31 mouse cellular contexts compared by ENCODE assay signal in the genomic region with DNA sequence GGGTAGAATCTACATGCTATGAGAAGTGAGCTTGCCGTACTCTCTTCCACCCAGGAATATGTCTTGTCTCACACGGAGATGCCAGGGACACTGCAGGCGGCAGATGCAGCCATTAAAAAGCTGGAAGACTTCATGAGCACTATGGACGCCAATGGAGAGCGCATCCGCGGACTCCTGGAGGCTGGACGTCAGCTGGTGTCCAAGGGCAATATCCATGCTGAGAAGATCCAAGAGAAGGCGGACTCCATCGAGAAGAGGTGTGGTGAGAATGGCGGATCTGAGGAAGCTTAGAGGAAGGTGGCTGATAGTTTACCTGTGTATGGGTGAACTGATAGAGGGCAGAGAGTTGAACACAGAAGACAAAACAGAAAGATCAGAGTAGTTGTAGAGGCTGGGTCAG. TPM values are rescaled to one million over a fixed set of nuclear protein-coding genes. Genes with fewer than 3 reads are reported as not detected.
"Had no signal": no experiment of that assay in that cellular context is flagged by ENCODE, and none has a peak within 500 bp of the region (broad histone marks: within the 10 kb centered on the region; RNA-seq: fewer than 3 reads in every experiment).

No protein-coding gene starts in this region.

- H3K36me3 ChIP-seq: embryonic facial prominence, embryonic 15.5 days had no signal

- DNase-seq: cerebellum, adult 8-10 months; cerebellum, adult 9-10 months; cerebellum, adult 9-11 months; cerebellum, postnatal 10 days; cerebellum, postnatal 14 days; cerebellum, postnatal 25 days; cerebellum, postnatal 36 days; embryo, embryonic 11 days; forebrain, postnatal 0 days; gastrocnemius, adult 2 months; gastrocnemius, postnatal 10 days; gastrocnemius, postnatal 14 days; gastrocnemius, postnatal 25 days; gastrocnemius, postnatal 36 days; heart, adult 18-20 months had no signal

- H3K27me3 ChIP-seq: embryonic facial prominence, embryonic 12.5 days; embryonic facial prominence, embryonic 13.5 days; embryonic facial prominence, embryonic 15.5 days; forebrain, embryonic 12.5 days; forebrain, embryonic 15.5 days had no signal

- H3K27ac ChIP-seq: embryonic facial prominence, embryonic 10.5 days; embryonic facial prominence, embryonic 12.5 days; embryonic facial prominence, embryonic 13.5 days; embryonic facial prominence, embryonic 15.5 days; forebrain, embryonic 10.5 days; forebrain, embryonic 12.5 days; forebrain, embryonic 15.5 days; gastrocnemius, adult 2 months; heart, adult 2 months had no signal

- H3K4me3 ChIP-seq: embryonic facial prominence, embryonic 10.5 days; embryonic facial prominence, embryonic 12.5 days; embryonic facial prominence, embryonic 13.5 days; embryonic facial prominence, embryonic 15.5 days; erythroblast, embryonic 14.5 days; forebrain, embryonic 10.5 days; forebrain, embryonic 12.5 days; forebrain, embryonic 15.5 days; gastrocnemius, adult 2 months; heart, adult 2 months had no signal

- H3K4me2 ChIP-seq: embryonic facial prominence, embryonic 12.5 days; embryonic facial prominence, embryonic 13.5 days; embryonic facial prominence, embryonic 15.5 days; forebrain, embryonic 12.5 days; forebrain, embryonic 15.5 days had no signal

- H3K4me1 ChIP-seq: embryonic facial prominence, embryonic 10.5 days; embryonic facial prominence, embryonic 12.5 days; embryonic facial prominence, embryonic 13.5 days; embryonic facial prominence, embryonic 15.5 days; forebrain, embryonic 10.5 days; forebrain, embryonic 12.5 days; forebrain, embryonic 15.5 days had no signal

- ATAC-seq: forebrain, embryonic 14.5 days; forebrain, embryonic 15.5 days; forebrain, embryonic 16.5 days; forebrain, postnatal 0 days had no signal

- H3K9me3 ChIP-seq: embryonic facial prominence, embryonic 10.5 days; embryonic facial prominence, embryonic 12.5 days; embryonic facial prominence, embryonic 13.5 days; embryonic facial prominence, embryonic 15.5 days; forebrain, embryonic 10.5 days; forebrain, embryonic 12.5 days; forebrain, embryonic 15.5 days had no signal

- H3K9ac ChIP-seq: embryonic facial prominence, embryonic 12.5 days; embryonic facial prominence, embryonic 13.5 days; embryonic facial prominence, embryonic 15.5 days; forebrain, embryonic 12.5 days; forebrain, embryonic 15.5 days; forebrain, postnatal 0 days had no signal

RNA-seq across cellular contexts. Expression of gene Sptbn2, which starts 28.1 kb away (rescaled TPM):
- total RNA-seq: granulocyte monocyte progenitor cell, adult 5-6 weeks had no signal
- polyA plus RNA-seq: erythroblast, embryonic 14.5 days had no signal

RNA-seq across cellular contexts. Expression of gene Gm960, which starts 40.6 kb away (rescaled TPM):
- total RNA-seq: common myeloid progenitor, adult 5-6 weeks; gastrocnemius, adult 8-10 months; gastrocnemius, postnatal 25 days; gastrocnemius, postnatal 4 days; granulocyte monocyte progenitor cell, adult 5-6 weeks; heart, adult 18-20 months; heart, adult 2 months; heart, adult 8-10 months had no signal
- polyA plus RNA-seq: heart, adult 2 months had no signal
